ENCODE assay signal across 15 mouse cellular contexts in the genomic region with DNA sequence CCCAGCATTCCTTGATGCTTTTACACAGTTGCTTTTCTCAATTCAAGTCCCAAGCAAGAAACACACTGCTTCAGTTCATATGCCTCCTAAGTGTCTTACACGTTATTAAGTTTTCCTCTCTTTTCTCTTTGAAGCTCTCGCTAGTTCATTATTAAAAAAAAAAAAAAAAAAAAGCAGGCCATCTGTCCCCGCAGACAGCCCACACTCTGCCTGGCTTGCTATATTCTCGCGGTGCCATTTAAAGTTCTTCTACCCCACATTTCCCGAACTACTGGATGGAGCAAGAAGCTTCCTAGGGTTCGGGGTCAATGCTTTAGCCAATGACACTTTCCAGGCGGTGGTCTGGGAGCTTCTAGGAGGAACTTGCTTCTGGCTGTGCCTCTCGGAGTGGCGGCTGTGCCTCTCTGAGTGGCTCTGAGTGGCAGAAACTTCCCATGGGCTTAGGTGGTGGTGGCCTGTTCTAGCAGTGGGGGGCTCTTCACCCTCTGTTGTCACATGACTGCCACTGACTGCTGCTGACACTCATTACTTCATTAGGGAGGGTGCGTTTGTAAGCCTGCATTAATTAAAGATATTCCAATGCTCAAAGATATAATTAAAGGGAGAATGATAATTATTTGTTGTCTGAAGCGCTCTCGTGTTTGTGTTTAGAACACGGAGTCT.
"Had no signal": no experiment of that assay in that cellular context is flagged by ENCODE, and none has a peak within 500 bp of the region (broad histone marks: within the 10 kb centered on the region; RNA-seq: fewer than 3 reads in every experiment).

No protein-coding gene starts in this region.

- DNase-seq: kidney, adult 2 months; kidney, postnatal 14 days; layer of hippocampus, adult 9-11 months; layer of hippocampus, postnatal 36 days; liver; liver, embryonic 13.5 days; liver, postnatal 0 days; lung, postnatal 14 days; retina, postnatal 1 day; right cerebral cortex, postnatal 14 days had no signal

- H3K4me2 ChIP-seq: kidney, embryonic 15.5 days; limb, embryonic 12.5 days; liver, embryonic 13.5 days; lung, embryonic 15.5 days; neural tube, embryonic 13.5 days had no signal

- H3K36me3 ChIP-seq: liver, embryonic 13.5 days; lung, embryonic 15.5 days; neural tube, embryonic 13.5 days had no signal

- H3K4me1 ChIP-seq: kidney, embryonic 15.5 days; liver, embryonic 13.5 days; lung, embryonic 15.5 days had no signal

- H3K9ac ChIP-seq: kidney, embryonic 15.5 days; limb, embryonic 12.5 days; liver, embryonic 13.5 days; liver, postnatal 0 days; lung, embryonic 15.5 days; neural tube, embryonic 13.5 days had no signal

- H3K27ac ChIP-seq: kidney, embryonic 15.5 days; limb, embryonic 12.5 days; liver, embryonic 13.5 days; lung, embryonic 15.5 days; neural tube, embryonic 13.5 days had no signal

- H3K9me3 ChIP-seq: liver, embryonic 13.5 days; neural tube, embryonic 13.5 days had no signal

- H3K27me3 ChIP-seq: kidney, embryonic 15.5 days; limb, embryonic 12.5 days; liver, embryonic 13.5 days; lung, embryonic 15.5 days; neural tube, embryonic 13.5 days had no signal

- H3K4me3 ChIP-seq: kidney, embryonic 15.5 days; limb, embryonic 12.5 days; liver, embryonic 13.5 days; lung, embryonic 15.5 days; neural tube, embryonic 13.5 days had no signal

- ATAC-seq: liver, postnatal 0 days; midbrain, embryonic 16.5 days had no signal
